Mouse (Mus musculus): ENCODE measurements around the gene Epop. TPM values are rescaled to one million over a fixed set of nuclear protein-coding genes. Genes with fewer than 3 reads are reported as not detected.
A peak's percentile ranks its signal among the peaks of the same experiment; 100 is the strongest.

Epop gene
- total RNA-seq, 4 experiments from 2014 or later, result 65.6 to 80.8 (median 72.9) TPM

DNA sequence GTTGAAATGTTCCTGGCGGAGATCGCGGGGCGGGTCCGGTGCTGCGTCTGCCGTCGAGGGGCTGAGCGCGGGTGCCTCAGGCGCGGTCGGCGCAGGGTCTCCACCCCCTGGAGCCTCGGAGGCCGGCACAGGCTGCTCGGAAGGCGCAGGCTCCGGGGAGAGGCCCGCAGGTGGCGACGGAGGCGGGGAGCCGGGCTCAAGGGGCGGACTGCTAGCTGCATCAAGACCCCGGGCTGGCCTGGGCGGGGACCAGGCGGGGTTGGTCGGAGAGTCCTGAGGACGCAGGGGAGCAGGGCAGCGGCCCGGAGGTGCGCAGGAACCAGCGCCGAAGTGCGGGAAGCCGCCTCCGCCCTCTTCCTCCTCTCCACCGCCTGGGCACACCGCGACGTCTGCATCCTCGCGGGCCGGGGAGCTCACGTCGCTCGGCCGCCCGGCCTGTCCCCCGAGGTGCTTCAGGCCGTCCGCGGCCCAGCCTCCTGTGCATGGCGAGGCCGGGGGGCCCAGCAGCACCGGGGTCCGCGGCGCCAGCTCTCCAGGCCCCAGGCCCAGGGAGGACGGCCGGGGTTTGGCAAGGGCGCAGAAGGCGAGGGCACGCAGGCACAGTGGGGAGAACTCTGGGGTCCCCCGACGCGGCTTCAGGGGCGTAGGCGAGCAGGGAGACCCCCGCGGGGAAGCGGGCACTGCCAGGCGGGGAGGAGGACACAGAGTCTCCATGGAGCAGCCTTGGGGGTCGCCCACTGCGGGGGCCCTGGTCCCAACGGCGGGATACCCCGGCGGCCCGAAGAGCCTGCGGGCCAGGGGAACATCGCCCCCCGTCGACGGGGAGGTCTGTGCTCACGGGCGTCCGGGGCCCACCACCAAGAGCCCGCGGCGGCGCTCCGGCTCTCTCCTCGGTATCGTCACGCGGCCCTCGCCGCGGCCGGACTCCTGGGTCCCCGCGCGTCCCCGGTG, 659 bp downstream of the Epop start:
- DNase-seq (ENCODE audit: low spot score in 2 of 2), result no peak

DNA sequence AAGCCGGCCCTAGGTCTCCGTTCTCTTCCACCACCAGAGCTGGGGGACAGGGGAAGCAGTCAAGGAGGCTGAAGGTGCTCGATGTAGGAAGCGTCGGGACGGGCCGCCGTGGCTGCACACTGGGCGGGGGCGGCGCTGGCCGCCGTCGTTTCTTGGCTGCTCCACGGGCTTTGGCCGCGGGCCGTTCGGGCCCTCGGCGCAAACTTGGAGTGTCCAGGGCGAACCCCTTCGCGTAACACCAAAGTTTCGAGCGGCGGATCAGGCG, 1.3 kb downstream of the Epop start:
- DNase-seq (ENCODE audit: low spot score in 2 of 2), result no peak

DNA sequence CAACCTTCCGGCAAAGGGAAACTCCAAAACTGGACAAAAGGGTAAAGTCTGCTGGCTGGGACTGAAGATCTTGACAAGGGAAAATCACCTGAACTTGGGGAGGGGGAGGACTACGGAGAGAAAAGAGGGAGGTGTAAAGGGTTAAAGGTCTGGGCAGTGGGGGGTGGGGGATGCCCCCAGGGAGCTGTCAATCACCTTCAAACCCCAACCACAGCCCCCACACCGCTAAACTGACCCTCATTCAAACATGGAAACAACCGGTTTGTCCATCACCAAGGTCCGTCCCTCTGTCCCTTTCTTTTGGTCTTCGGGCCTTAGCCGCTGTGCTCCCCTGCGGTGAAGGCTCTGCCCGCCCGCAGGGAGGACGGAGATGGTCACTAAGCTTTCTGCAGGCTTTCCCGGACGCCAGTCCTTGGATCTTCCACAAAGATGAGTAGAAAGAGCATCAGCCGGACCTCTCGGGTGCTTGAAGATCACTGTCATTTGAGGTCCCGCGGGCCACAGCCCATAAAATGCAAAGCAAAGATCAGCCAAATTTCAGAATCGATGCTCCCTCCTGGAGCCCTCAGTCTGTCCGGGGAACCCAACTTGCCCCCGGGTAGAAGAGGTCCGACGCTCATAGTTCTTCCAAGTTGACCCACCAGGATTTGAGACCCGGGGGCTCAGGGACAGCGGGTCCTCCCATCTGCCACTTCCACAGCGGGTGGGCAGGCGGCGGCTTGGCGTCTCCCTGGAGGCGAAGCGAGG, 1.8 kb downstream of the Epop start:
- no peak for DNase-seq (ENCODE audit: low spot score in 2 of 2)

DNA sequence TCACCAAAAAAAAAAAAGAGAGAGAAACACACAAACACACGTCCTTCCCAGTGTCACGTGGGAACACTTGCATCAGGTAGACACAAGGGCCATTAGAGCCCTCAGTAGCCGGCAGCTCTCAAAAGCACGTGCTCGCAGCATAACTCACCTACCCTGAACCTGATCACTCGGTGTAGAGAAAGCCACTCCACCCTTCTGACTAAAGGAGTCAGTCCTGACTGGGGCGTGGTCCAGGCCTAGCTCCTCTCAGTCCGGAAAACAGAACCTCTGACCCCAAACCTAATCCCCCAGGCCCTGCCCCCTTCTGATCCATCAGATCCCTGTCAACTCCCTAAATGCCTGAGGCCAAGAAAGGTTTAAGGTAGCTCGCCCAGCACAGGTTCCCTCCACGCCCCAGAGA, 2.7 kb downstream of the Epop start:
- DNase-seq (ENCODE audit: low spot score in 2 of 2), result no peak

DNA sequence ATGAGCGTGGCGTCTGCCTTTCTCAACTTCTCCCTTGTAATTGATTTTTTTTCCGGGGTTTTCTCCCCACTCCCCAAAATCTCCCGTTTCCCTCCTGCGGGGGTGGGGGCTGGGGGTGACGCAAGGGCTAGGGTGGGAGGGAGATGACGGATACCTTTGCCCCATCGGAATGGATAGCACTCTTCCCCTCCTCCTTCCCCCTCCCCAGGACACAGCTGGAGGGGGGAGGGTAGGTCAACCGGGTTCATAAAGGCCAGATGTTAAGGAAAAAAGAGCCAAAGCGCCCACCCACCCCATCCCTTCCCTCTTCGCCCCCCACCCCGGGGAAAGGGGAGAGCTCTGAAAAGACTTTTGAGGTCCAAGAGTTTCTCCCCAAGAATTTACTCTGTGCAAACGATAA, 3.1 kb downstream of the Epop start:
- DNase-seq (ENCODE audit: low spot score in 2 of 2), result no peak

DNA sequence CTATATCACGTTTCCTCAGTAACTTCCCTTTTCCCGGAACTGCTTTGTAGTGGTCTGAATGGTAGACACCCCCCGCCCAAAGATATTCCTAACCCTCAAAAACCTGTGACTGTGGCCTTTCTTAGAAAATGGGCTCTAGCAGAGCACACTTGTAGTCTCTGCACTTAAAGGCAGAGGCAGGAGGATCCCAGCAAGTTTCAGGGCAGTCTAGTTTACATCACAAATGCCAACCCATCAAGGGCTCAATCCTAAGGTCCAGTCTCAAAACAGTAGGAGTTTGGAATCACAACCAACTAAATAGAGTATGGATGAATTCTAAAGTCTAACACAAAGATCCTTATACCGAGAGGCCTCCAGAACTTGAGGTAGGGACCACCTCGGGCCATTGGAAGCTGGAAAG, 4.0 kb downstream of the Epop start:
- DNase-seq (ENCODE audit: low spot score in 2 of 2), result no peak

DNA sequence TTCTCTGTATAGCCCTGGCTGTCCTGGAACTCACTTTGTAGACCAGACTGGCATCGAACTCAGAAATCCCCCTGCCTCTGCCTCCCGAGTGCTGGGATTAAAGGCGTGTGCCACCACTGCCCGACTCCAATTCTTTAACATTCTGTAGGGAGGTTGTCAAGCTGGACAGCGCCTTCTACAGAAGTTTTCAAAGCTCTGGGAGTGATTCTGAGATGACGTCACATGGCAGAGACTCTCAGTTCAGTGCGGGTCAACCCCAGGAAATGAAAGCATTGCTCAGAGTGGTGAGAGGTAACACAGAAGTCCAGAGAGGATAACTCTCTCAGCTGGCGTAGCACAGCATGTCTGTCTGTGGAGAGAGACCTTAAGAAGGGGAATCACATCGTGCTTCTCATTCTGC, 6.3 kb downstream of the Epop start:
- DNase-seq (ENCODE audit: low spot score in 2 of 2), result no peak

DNA sequence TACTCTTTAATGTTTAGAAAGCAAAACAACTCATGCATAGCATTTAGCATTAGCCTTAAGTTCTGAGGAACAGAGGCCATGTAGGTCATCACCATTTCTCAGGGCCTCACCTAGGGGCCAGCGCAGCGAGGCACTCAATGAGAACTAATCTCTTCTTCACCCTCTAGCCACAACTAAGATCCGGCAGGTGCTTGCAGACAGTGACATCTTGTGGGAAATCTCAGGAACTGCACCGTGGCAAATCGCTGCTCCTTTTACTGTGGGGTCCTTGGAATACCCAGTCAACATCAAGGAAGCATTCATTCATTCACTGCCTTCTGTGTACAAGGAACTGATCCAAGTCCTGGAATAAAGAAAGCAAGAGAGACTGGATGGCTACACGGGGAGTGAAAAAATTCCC, 7.1 kb downstream of the Epop start:
- DNase-seq (ENCODE audit: low spot score in 2 of 2), result no peak

DNA sequence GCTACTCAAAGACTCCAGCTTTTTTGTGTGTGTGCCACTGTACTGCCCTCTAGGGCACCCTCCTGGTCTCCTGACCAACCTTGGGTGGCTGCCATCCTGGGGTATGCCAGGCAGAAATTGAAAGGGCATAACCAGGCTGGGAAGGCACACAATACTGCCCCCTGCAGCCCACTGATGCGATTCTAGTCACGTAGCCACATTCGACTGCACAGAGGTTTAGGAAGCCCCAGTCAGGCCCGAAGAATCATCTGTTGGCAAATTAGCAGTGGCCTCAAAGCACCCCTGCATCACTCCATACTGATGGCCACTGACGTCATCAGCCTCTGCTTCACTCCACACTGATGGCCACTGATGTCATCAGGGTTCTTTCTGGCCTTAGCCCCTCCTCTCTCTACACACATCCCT, 10.1 kb downstream of the Epop start:
- DNase-seq (ENCODE audit: low spot score in 2 of 2), result peak in 1 of 2 experiments; percentile 78

DNA sequence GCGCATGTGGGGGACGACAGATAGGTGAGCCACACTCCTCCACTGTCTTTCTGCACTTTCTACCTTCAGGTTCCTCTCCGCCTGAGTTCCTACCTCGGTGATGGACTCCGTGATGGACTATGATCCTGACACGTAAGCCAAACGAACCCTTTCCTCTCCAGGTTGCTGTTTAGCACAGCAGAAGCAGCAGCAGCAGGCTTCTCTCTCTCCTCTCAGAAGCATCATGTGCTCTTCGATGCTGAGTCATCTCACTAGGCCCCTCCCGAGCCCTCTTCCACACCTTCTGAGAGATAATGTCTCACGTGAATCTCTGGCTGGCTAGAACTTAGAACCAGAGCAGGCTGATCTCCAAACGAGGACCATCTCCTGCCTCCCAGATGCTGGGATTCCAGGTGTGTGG, 11.1 kb downstream of the Epop start:
- DNase-seq (ENCODE audit: low spot score in 2 of 2), result no peak

DNA sequence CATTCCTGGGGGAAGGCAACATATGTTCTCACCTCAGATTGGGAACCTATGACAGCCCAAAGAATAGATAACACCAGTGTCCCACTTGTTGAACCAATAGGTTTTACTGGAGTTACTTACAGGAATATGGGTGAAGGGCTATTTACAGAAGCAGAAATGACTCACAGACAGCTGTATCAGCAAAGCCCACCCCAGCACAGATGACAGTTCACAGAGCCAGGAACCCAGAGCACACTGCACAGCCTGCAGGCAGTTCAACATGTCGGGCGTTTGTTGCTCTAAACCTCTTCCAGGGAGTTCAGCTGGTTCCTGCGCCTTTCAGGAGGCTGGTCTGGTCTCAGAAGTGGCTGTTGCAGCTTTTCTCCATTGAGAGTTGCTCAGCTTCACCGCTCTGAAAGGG, 14.2 kb downstream of the Epop start:
- DNase-seq (ENCODE audit: low spot score in 2 of 2), result no peak

DNA sequence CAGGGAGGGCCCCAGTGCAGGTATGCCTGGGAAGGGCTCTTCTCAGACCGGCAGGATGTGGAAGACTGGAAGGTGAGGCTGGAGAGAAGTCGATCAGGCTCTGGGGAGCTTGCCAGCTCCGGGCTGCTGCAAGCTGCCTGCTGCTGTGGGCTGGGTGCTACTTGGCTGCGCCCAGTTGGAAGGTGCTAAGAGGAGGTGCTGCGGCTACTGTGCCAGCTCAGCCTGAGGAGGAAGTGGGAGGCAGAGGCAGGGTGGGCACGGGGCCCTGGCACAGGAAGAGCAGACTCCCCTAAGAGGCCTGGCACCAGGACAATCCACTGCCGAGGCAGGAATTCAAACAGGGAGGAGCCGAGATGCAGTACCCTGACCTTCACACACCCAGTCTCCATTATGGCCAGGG, 18.4 kb downstream of the Epop start:
- peak; percentile 48 to 93 for DNase-seq (ENCODE audit: low spot score in 2 of 2)

DNA sequence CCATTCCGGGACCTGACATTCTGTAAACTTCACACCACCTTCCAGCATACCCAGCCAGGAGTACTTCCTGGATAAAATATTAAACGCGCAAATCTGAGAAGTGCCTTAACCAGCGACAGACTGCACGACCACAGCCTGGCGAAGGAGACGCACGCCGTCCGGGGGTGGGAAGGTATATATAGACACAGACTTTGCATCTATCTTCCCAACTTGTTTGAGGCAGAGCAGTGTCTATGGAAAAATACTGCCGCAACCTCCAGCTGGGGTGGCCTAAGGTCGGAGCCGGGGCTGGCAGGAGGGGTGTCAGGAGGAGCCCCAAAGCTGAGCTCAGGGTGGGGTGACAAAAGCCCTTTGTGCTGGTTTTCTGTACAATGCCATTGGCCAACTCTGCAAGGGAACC, 19.8 kb downstream of the Epop start:
- peak; percentile 44 to 89 for DNase-seq (ENCODE audit: low spot score in 2 of 2)

DNA sequence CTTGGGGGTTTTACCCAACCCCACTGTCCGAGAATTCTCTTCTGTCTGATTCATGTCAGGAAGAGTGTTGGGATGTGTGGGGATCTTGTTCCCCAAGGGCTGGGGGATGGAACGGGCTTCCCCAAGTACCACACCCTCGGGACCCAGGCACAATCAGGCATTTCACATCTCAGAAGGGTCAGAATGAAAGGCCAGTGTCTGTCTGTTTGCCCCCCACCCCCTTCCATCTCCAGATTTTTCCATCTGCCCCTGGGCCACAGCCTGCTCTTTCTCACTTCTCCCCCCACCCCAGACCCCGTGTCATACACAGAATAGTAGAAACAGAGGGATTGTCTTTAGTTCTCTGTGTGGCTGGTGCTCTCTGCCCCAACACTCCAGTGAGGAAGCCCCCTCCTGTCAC, 20.6 kb downstream of the Epop start:
- DNase-seq (ENCODE audit: low spot score in 2 of 2), result peak in 1 of 2 experiments; percentile 49

DNA sequence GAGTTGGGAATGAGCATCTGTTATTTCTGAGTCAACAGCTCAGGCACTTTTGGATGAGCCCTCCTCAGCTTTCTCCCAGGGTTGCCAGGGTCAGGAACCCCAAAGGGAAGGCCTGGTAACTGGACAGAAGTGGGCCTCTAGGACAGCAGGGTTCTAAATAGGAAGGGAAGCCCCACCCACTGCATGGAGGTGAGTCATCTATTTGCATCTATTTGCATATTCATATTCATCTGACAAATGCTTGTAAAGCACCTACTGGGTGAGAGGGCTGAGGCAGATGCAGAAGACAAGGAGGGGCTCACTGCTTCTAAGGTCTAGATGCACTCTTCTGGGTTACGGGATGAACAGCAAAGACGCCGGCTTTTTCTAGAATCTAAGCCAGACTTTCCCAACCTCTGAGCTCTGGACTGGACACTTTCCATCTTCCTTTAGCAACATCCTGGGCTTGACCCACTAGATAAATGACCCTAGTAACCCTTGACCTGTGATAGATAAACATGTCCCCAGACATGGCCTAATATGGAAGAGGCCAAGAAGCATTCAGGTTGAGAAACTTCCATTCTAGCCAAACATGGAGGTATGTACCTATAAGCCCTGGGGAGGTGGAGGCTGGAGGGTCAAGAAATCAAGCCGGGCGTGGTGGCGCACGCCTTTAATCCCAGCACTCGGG, 22.3 kb downstream of the Epop start:
- no peak for DNase-seq (ENCODE audit: low spot score in 2 of 2)

DNA sequence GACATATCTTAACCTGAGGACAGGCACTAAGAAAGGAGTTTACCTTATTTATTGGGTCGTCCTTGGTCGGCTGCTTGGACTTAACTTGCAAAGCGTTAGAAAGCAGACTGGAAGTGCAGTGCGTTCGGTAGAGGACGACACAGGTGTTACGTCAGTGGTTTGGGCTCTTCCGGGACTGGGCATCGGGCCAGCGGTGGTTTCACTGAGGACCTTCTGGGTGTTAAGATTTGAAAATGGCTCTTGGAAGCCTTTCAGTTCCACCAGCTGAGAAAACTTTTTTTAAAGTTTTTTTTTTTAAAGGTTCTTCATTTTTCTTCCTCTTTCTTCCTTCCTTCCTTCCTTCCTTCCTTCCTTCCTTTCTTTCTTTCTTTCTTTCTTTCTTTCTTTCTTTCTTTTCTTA, 25.6 kb downstream of the Epop start:
- no peak for DNase-seq (ENCODE audit: low spot score in 2 of 2)

DNA sequence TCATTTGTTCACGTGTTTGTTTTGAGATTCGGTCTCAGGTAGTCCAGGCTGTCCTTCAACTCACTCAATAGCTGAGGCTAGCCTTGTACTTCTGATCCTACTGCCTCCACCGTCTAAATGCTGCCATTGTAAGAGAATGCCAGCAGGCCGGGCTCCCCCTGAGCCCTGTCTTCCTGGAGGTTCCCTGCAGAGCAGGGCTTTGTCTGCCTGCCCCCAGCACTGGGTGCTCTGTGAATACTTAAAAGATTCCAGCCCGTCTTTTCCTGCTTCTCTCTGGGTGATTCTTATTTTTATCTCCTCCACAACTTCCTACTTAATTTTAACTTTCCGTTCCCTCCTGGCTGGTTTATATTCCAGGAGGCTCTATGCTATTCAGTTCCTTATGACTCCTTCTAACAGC, 27.3 kb downstream of the Epop start:
- no peak for DNase-seq (ENCODE audit: low spot score in 2 of 2)

DNA sequence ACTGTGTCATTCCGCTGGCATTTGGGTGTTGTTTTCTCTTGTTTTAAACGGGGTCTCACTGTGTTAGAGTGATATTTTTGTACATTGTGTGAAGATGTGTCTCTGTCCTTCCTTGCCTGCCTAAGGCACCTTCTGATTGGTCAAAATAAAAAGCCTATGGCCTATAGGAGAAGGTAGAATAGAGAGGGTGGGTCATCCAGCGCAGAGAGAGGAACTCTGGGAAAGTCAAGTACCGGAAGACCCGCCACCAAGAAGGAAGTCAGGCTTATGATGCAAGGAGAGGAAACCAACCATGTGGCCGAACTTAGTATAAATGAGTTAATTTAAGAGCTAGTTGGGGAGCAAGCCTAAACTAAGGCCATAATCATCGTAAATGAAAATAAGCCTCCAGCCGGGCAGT, 30.4 kb downstream of the Epop start:
- no peak for DNase-seq (ENCODE audit: low spot score in 2 of 2)

DNA sequence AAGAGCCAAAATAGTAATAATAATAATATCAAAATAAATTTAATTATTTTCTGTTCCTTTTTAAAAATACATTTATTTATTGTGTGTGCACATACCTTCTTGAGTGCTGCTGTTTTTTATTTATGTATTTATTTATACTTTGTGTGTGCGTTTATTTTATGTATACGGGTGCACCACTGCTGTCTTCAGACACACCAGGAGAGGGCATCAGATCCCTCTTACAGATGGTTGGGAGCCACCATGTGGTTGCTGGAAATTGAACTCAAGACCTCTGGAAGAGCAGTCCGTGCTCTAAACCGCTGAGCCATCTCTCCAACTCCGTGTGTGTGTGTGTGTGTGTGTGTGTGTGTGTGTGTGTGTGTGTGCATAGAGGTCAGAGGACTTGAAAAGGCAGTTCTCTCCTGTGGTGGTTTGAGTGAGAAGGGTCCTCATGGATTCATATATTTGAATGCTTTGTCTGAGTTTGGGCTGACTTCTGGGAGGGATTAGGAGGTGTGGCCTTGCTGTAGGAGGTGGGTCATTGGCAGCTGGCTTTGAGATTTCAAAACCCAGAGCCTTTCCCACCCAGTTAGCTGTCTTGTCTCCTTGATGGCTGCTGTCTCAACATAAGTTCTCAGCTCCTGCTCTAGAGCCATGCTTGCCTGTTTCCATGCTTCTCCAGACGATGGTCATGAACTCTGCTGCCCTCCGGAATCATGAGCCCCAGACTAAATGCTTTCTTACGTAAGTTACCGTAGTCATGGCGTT, 31.4 kb downstream of the Epop start:
- no peak for DNase-seq (ENCODE audit: low spot score in 2 of 2)

DNA sequence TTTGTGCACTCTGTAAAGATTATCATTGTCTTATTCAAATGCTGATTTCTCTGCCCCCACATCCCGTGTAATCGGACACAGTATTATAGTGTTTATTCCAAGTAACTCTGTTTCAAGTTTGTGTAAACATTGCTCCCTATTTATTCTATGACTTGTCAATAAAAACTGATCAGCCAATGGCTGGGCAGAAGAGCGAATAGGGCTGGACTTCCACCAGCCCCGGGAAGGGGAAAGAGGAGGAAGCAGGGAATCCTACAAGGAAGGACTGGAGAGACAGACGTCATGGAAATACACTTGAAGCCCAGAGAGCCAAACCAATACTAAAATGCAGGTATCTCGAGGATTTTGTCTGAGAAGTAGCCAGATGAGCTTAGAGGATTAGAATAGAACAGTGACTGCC, 35.4 kb downstream of the Epop start:
- no peak for DNase-seq (ENCODE audit: low spot score in 2 of 2)

DNA sequence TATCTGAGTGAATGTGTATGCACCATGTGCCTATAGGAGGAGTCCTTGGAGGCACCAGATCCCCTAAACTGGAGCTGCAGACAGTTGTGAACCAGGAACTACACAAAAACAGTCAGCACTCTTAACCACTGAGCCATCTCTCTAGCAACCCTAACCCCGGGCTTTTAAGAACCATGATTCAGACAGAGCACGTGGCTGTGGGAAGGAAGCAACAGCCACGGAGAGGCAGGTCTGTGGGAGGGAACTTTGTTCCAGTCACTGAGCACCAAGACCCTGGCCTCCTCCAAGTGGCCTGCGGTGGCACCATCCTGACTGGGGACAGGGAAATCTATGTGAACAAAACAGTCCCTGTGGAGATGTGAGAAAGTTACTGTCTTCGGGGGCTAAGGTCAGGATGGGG, 37.6 kb downstream of the Epop start:
- no peak for DNase-seq (ENCODE audit: low spot score in 2 of 2)
